Mouse (Mus musculus) c-Kit-positive CD71-negative TER-119-negative erythroid progenitor cells, embryonic 14.5 days (primary cell): Measurements from ENCODE around the gene Wdr83os.
A peak's percentile ranks its signal among the peaks of the same experiment; 100 is the strongest.
"Not testable (repeated sequence)": the region's sequence is repeated elsewhere in the genome, so short reads cannot be mapped to it uniquely, and the experiment has no call there.

Experiments
- DNase-seq: peaks from one replicate; pipeline ENCODE4 v3.0.0-alpha.2; 2013; ENCODE audit warnings: low read depth

The Wdr83os gene

DNA sequence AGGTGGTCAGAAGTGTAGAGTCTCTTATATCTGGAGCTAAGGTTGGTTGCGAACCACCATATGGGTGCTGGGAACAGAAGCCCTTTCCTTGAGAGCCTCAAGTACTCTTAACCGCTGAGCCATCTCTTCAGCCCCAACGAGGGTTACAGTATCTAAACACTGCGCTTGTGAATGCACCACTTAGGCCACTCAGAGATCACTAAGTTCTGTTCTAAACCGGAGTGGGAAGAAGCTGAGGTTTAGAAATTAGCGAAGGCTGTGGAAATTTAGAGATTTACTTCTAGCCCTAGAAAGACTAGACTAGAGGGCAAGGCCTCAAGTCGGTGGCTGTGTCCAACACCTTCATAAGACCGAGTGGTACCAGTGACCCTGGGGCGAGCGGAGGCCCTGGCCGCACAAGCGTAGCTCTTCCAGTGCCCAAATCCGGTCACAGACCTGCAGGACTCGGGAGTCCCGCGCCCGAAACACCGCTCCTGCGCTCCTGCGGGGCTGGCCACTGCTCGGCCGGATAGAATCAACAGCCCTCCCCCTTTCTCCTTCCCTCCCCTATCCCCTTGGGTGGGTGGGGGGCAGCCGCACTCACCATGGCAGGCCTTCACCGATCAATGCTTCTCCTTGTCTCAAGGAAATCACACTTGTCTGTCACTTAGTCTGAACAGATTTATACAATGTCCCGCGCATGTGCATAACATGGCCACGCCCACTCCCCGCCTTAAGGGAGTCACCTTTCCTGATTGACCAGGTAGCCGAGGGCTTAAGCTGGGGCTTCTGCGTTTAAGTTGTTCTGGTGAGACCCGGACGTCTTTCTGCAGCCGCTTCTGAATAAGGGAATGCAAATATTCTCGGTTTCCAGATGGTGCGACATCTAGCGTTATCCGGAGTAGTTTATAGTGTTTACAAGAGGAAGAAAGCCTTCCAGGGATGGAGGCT, 38.8 kb downstream of the Wdr83os start:
- peak; percentile 16 for DNase-seq

DNA sequence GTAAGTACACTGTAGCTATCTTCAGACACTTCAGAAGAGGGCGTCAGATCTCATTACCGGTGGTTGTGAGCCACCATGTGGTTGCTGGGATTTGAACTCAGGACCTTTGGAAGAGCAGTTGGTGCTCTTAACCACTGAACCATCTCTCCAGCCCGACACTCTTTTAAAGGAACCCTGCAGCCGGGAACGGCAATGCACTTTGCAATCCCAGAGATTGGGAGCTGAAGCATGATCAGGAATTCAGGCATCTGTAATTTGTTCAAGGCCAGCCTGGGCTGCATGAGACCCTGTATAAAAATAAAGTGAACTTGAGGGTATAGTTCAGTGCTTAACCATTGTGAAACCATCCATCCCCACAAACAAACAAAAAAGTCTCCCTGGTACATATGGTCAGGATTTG, 39.7 kb downstream of the Wdr83os start:
- DNase-seq: not testable (repeated sequence)

DNA sequence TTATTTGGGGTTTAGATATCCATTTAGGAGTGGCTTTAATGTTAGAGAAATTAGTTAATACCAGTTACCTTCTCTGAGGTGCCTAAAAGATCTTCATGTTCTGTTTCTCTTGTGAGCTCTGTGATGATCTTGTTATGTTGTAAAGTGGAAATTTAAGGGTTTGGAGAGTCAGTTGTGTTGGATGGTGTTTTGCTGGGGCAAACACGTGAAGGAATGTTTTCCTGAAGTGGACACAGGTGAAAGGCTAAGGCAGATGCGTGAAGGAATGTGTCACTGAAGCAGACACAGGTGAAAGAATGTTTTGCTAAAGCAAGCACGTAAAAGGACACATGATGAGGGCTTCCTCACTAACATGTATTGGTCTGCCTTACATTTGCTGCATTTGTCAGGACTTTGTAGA, 42.5 kb downstream of the Wdr83os start, which contains the start of gene Zfp791:
Zfp791 (minus strand) TSS at position 101 of the 400 bp plus-strand sequence.
- DNase-seq: no peak

- DNase-seq: no peak
These were observed 43.2 kb downstream of the Wdr83os start for GRCm38 (mm10) chr8:85123691-85124090.
